Mouse (Mus musculus) forebrain, embryonic 12.5 days (tissue): ENCODE data around the gene Olfr555. TPM values are rescaled to one million over a fixed set of nuclear protein-coding genes. Genes with fewer than 3 reads are reported as not detected.
"Not testable (repeated sequence)": the region's sequence is repeated elsewhere in the genome, so short reads cannot be mapped to it uniquely, and the experiment has no call there.

Experiments
- ATAC-seq: fragments of 200-750 bp; cut with Nextera tagmentation; 2 replicates; pipeline ENCODE4 v1.8.0; 2017; ENCODE audit warnings: moderate TSS enrichment; ENCODE audit not compliant: low FRiP score
- H3K27ac ChIP-seq: fragments of 300-500 bp; sonication (generic); 2 replicates; pipeline ENCODE4 v1.5.1; 2016; ENCODE audit warnings: mild to moderate bottlenecking
- H3K27me3 ChIP-seq: fragments of 300-500 bp; sonication (generic); 2 replicates; pipeline ENCODE4 v1.6.1; 2016; ENCODE audit warnings: mild to moderate bottlenecking
- H3K36me3 ChIP-seq: fragments of 300-500 bp; sonication (generic); replicated peaks from 2 replicates; pipeline ENCODE4 v1.6.1; 2016; ENCODE audit warnings: mild to moderate bottlenecking
- H3K4me1 ChIP-seq: fragments of 300-500 bp; sonication (generic); 2 replicates; pipeline ENCODE4 v1.6.1; 2016
- H3K4me2 ChIP-seq: fragments of 300-500 bp; sonication (generic); 2 replicates; pipeline ENCODE4 v1.6.1; 2016; ENCODE audit warnings: mild to moderate bottlenecking, moderate library complexity
- H3K4me3 ChIP-seq: fragments of 300-500 bp; sonication (generic); replicated peaks from 2 replicates; pipeline ENCODE4 v1.5.1; 2016; ENCODE audit warnings: mild to moderate bottlenecking
- H3K9ac ChIP-seq: fragments of 300-500 bp; sonication (generic); 2 replicates; pipeline ENCODE4 v1.6.1; 2016; ENCODE audit warnings: mild to moderate bottlenecking
- H3K9me3 ChIP-seq: fragments of 300-500 bp; sonication (generic); 2 replicates; pipeline ENCODE4 v1.6.1; 2016
- WGBS: fragments of 180-500 bp; shearing (Covaris S2); methylation state at CpG from one replicate; pipeline ENCODE4 v1.1.7; 2016; 5-methylcytosine and 5-hydroxymethylcytosine counted together
- polyA plus RNA-seq: library from polyadenylated mRNA; unstranded; fragments of >200 nt; fragmentation: Nextera tagmentation; extraction: Ambion mirVana; gene quantifications from 2 replicates; pipeline ENCODE4 v1.2.1, GENCODE M21; 2016

The Olfr555 gene
- not detected in 2 replicates for polyA plus RNA-seq

DNA sequence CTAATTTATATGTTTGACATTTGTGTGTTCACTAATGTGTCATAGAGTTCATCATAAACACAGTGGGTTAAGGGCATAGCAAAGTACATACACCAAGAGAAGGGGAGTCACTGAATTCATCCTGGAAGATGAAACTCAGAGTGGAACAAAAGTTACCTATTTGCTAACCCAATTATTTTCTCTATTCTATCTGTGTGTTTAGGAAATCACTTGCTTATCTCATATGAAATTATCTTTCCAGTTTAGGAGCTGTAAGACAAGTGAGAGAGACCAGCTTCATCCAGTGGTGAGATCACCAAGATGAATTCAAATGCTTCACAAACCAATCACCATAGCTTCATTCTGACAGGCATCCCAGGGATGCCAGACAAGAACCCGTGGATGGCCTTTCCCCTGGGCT lies at the start of gene Olfr555:
Gene Olfr555 (plus strand): TSS at position 301 of the 400 bp plus-strand sequence.
- Histone ChIP-seq H3K9me3 (no peaks in the 10 kb centered on the region), H3K4me3 (no peak within 1 kb of the TSS), H3K4me2 (no peak within 1 kb of the TSS), H3K9ac (no peak within 1 kb of the TSS), H3K27me3 (no peaks in the 10 kb centered on the region), H3K4me1 (no peaks in the 10 kb centered on the region), H3K36me3 (no peaks in the 10 kb centered on the region), H3K27ac (no peak within 1 kb of the TSS)
- 82% methylated on average over 1 of the region's 1 CpGs for WGBS
- no peak for ATAC-seq

DNA sequence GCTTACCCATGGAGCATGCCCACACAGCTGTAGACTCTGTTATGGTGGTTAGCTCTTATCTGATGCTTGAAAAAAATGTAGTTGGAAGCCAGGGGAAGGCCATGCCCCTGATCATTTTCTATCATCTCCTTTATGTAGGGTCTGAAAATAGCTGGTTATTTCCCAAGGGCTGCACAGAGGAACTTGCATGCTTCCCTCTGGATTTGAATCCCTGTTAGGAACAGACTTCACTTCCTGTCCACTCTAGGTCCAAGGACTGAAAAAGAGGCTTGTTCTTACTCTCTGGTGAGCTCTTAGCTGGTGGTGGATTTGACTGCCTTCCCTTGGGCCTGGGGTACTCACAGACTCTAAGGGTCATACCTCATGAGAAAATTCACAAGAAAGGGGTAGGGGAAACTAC lies 40.5 kb upstream of the Olfr555 start, which contains the start of gene Olfr553:
Gene Olfr553 (minus strand): TSS at position 101 of the 400 bp plus-strand sequence.
- no peaks in the 10 kb centered on the region for H3K9me3 ChIP-seq
- H3K27ac ChIP-seq, result no peak within 1 kb of the TSS
- H3K4me1 ChIP-seq, result no peaks in the 10 kb centered on the region
- H3K27me3 ChIP-seq, result no peaks in the 10 kb centered on the region
- H3K9ac ChIP-seq, result no peak within 1 kb of the TSS
- H3K4me2 ChIP-seq, result no peak within 1 kb of the TSS
- no peak within 1 kb of the TSS for H3K4me3 ChIP-seq
- no peak for ATAC-seq
- no peaks in the 10 kb centered on the region for H3K36me3 ChIP-seq

DNA sequence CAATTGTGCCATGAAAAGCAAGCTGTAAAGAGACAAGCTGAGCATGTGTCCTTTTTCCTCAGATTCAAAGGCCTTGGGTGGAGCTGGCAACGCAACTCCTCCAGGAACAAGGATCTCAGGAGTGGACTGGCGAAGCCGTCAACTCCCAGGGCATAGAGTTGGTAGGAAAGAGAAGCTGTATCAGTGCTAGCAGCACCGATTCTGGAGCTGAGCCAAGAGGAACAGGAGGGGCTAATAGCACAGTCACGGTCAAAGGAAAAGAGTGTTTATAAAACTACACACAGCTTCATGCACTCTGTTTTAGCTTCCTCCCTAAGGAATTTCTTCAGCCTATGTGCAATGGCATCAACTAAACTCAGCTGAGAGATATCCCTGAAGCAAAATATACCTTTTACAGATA lies 39.0 kb upstream of the Olfr555 start:
- no peaks in the 10 kb centered on the region for H3K27me3 ChIP-seq
- WGBS, result 79% methylated on average over 5 of the region's 5 CpGs
- no peaks in the 10 kb centered on the region for H3K36me3 ChIP-seq
- H3K9me3 ChIP-seq, result no peaks in the 10 kb centered on the region
- no peak overlapping the region for H3K4me2 ChIP-seq
- H3K27ac ChIP-seq, result no peak overlapping the region
- no peak overlapping the region for H3K9ac ChIP-seq
- no peak for ATAC-seq
- no peak overlapping the region for H3K4me3 ChIP-seq
- H3K4me1 ChIP-seq, result no peaks in the 10 kb centered on the region

DNA sequence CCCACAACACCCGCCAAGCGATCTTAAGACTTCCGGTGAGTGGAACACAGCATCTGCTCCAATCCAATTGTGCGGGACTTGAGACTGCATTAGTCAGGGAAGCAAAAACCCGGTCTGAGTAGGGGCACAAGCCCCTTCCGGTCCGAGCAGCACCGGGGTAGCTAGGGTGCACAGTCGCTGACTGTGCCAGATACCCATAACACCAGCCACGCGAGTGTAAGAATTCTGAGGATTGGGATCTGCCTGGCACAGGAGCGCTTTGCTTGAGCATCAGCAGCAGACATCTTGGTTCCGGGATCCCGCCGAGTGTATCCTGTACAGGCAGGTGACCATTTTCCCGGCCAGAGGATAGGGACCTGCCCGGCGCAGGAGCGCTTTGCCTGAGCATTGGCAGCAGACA lies 38.3 kb upstream of the Olfr555 start:
- not testable (repeated sequence) for H3K4me3 ChIP-seq, H3K4me1 ChIP-seq, H3K27me3 ChIP-seq, H3K27ac ChIP-seq, H3K36me3 ChIP-seq, H3K9ac ChIP-seq, ATAC-seq, H3K4me2 ChIP-seq, H3K9me3 ChIP-seq
- WGBS, result 85% methylated on average over 19 of the region's 19 CpGs

DNA sequence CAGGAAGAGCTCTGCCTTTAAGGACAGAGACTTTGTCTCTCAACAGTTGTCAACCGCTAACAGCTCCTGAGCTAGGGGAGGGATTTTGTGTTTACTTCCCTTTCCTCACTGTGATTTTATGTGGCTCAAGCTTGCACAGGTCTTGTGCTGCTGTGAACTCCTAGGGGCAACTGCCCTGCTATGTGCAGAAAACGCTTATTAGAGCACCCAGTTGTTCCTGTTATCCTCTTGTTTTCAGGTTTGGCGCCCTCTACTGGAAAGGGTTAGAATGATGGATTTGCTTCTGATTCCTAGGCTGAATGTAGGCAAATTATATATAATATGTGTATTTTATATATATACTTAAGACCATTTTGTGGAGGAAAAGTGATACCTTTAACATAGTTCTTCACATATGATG lies 22.0 kb upstream of the Olfr555 start:
- Histone ChIP-seq H3K4me1 (no peaks in the 10 kb centered on the region), H3K9me3 (no peaks in the 10 kb centered on the region), H3K27me3 (no peaks in the 10 kb centered on the region), H3K36me3 (no peaks in the 10 kb centered on the region), H3K9ac (no peak overlapping the region), H3K4me2 (no peak overlapping the region), H3K4me3 (no peak overlapping the region), H3K27ac (no peak overlapping the region)
- no peak for ATAC-seq
- 40% methylated on average over 3 of the region's 3 CpGs for WGBS

DNA sequence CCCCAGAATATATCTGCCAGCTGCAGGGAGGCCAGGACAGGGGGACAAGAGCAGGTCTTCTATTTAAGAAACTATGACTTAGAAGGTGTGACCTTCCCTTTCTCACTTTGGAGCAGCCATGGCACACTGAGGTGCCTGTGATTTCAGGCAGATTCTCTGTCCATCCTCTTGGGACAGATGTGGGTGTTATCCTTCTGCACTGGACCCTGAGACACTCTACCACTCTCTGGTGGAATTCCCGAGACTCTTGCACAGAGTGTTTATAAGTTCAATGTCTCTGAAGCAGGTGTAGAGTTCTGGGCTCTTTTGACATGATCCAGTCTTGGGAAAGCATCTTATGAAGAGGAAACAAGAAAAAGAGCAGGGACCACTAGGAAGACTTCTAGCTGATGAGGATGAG lies 20.5 kb upstream of the Olfr555 start, which contains the start of gene Olfr554:
Gene Olfr554 (plus strand): TSS at position 301 of the 400 bp plus-strand sequence.
- no peak within 1 kb of the TSS for H3K27ac ChIP-seq
- H3K36me3 ChIP-seq, result no peaks in the 10 kb centered on the region
- no peaks in the 10 kb centered on the region for H3K4me1 ChIP-seq
- no peak within 1 kb of the TSS for H3K4me3 ChIP-seq
- H3K9ac ChIP-seq, result no peak within 1 kb of the TSS
- H3K9me3 ChIP-seq, result no peaks in the 10 kb centered on the region
- H3K27me3 ChIP-seq, result no peaks in the 10 kb centered on the region
- no peak within 1 kb of the TSS for H3K4me2 ChIP-seq
- no peak for ATAC-seq
- 78% methylated on average over 1 of the region's 1 CpGs for WGBS

DNA sequence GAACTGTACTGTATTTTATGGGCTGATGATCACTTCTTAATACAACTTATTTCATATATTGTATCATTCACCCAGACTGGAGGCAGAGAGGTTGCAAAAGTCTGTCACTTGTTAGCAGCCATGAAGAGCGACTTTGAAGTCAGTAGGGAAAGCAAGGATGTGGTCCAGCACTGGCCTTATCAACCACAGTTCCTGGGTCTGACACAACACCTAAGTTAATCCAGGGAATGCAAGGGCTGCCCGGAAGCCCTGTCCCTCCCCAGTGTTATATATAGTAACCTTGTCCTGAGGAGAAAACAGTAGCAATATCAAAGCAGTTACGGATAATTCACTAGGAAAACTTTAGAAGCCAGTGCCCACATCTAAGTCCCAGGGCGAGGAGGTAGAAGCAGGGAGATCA lies 13.7 kb upstream of the Olfr555 start:
- H3K9ac ChIP-seq, H3K4me3 ChIP-seq, ATAC-seq, H3K36me3 ChIP-seq, H3K4me2 ChIP-seq, H3K27me3 ChIP-seq, H3K4me1 ChIP-seq, H3K9me3 ChIP-seq, H3K27ac ChIP-seq: not testable (repeated sequence)
- WGBS, result 90% methylated on average over 4 of the region's 4 CpGs

DNA sequence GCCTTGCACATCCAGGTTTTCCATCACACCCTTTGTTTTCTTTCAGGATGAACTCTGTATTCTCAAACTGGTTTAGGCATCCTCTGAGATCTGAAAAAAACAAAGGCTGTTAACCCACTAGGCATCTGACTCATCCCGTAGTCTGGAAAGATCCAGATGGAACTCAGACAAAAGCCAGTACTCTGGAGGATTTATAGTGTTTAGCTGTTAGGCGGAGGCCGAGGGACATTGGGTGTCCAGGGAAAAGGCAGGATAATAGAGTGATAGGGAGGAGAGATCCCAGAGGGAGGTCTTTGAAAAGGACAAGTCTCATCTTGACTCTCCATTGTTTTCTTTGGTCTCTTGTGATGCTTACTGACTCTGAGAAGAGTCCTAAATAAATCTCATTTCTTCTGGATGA lies 6.0 kb downstream of the Olfr555 start, which contains the start of gene Olfr556:
Gene Olfr556 (plus strand): TSS at position 301 of the 400 bp plus-strand sequence.
- Histone ChIP-seq H3K9me3 (no peaks in the 10 kb centered on the region), H3K4me2 (no peak within 1 kb of the TSS), H3K27me3 (no peaks in the 10 kb centered on the region), H3K4me1 (no peaks in the 10 kb centered on the region), H3K36me3 (no peaks in the 10 kb centered on the region), H3K9ac (no peak within 1 kb of the TSS), H3K27ac (no peak within 1 kb of the TSS), H3K4me3 (no peak within 1 kb of the TSS)
- ATAC-seq, result no peak
- WGBS, result 56% methylated on average over 3 of the region's 3 CpGs

DNA sequence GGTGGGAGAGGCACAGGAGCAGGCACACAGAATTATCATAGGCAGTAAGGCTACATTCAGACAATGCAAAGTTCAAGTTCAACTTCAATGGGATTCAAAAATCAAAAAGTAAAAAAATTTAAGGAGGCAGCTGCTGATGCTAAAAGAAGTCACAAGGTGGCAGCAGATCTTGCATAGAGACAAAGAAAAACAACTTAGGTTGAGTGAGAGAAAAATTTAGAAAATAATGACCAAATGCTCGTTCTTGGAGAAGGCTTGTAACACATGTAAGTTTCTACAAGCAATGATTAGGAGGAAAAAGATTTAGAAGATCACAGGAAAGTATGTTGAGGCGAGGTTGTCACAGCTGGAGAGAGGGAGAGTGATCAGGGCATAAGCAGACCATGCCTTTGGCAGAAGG lies 6.8 kb downstream of the Olfr555 start:
- H3K4me1 ChIP-seq, result no peaks in the 10 kb centered on the region
- H3K4me3 ChIP-seq, result no peak overlapping the region
- H3K27me3 ChIP-seq, result no peaks in the 10 kb centered on the region
- H3K9me3 ChIP-seq, result no peaks in the 10 kb centered on the region
- H3K9ac ChIP-seq, result no peak overlapping the region
- H3K36me3 ChIP-seq, result no peaks in the 10 kb centered on the region
- WGBS, result 43% methylated on average over 2 of the region's 2 CpGs
- H3K27ac ChIP-seq, result no peak overlapping the region
- ATAC-seq, result no peak
- no peak overlapping the region for H3K4me2 ChIP-seq

DNA sequence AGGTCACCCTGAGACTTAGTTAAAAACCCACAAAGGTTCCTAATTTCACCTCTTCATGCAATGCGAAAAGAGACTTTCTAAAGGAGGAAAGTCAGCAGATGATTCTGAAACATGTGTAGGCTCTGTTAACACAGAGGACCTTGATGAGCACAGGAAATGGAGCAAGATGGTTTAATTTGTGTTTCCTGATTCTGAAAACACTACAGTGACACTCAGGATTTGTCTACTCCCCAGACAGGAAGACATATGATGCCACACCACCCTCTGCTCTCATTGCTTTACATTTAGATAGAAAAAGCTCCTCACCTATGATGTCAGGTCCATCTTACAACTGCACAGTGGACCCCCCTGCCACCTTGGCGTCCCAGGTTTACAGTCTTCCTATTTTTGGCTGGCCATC lies 17.6 kb downstream of the Olfr555 start:
- no peak overlapping the region for H3K27ac ChIP-seq
- H3K4me3 ChIP-seq, result no peak overlapping the region
- no peak overlapping the region for H3K9ac ChIP-seq
- no peaks in the 10 kb centered on the region for H3K9me3 ChIP-seq
- H3K4me1 ChIP-seq, result no peaks in the 10 kb centered on the region
- 86% methylated on average over 2 of the region's 2 CpGs for WGBS
- peaks cover 5% of the 10 kb centered on the region; the same call in 1 of the 2 replicates for H3K36me3 ChIP-seq
- no peaks in the 10 kb centered on the region for H3K27me3 ChIP-seq
- H3K4me2 ChIP-seq, result no peak overlapping the region
- ATAC-seq, result no peak

DNA sequence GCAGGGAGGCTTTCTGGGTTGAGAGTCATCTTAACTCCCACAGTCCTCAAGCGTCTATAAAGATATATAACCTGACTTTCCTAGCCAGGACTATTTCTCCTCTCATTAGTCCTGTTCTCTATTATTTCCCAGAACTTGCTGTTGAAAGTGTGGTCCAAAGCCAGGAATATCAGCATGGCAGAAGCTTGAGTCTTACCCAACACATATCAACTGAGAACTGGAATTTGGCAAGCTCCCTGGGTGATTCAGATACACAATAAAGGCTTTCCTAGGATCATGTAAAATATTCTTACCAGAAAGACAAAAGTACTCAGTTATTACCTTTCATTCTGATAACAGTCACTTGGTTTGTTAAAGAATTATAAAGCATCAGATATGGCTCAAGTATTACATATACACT lies 23.3 kb downstream of the Olfr555 start:
- Histone ChIP-seq H3K27ac (no peak overlapping the region), H3K36me3 (peaks cover 5% of the 10 kb centered on the region; the same call in 1 of the 2 replicates), H3K4me3 (no peak overlapping the region), H3K27me3 (no peaks in the 10 kb centered on the region), H3K4me1 (no peaks in the 10 kb centered on the region), H3K9me3 (no peaks in the 10 kb centered on the region), H3K9ac (no peak overlapping the region), H3K4me2 (no peak overlapping the region)
- no peak for ATAC-seq
- WGBS, result 95% methylated on average over 1 of the region's 1 CpGs

DNA sequence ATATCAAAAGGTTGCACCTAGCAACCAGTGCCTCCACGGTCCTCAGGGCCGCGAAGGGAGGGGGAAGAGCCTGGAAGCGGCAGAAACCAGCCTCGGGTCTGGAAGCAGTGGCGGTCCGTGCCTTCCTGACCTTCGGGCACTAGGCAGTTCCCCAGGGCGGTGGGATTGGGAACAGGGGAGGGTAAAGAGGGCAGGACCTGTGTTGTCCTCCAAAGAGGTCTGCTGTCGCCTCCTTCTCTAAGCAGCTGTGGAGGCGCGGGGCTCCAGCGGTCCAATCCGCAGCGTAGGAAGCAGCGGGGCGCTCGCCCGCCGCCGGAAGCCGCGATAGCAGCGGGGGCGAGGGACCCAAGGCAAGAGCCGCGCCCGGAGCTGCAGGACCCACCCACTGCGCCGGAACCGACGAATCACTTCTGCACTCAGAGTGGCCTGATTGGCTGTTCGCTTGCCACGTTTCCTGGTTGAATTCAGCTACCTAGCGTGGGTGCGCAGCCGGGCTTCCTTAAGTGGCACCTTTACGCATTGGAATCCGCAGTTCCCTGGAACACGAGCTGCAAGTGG lies 28.4 kb downstream of the Olfr555 start, which contains the start of gene Trim68:
Gene Trim68 (minus strand): TSS at position 384 of the 558 bp plus-strand sequence.
- H3K4me2 ChIP-seq, result peak within 1 kb of the TSS; percentile 59
- H3K9ac ChIP-seq, result peak within 1 kb of the TSS; percentile 63
- H3K27me3 ChIP-seq, result no peaks in the 10 kb centered on the region
- under 1% methylated on average over 40 of the region's 40 CpGs for WGBS
- H3K4me3 ChIP-seq, result peak within 1 kb of the TSS; percentile 63
- H3K9me3 ChIP-seq, result no peaks in the 10 kb centered on the region
- peaks cover 3% of the 10 kb centered on the region; the same call in 1 of the 2 replicates for H3K4me1 ChIP-seq
- H3K36me3 ChIP-seq, result no peaks in the 10 kb centered on the region
- peak; percentile 99 for ATAC-seq
- no peak within 1 kb of the TSS for H3K27ac ChIP-seq

DNA sequence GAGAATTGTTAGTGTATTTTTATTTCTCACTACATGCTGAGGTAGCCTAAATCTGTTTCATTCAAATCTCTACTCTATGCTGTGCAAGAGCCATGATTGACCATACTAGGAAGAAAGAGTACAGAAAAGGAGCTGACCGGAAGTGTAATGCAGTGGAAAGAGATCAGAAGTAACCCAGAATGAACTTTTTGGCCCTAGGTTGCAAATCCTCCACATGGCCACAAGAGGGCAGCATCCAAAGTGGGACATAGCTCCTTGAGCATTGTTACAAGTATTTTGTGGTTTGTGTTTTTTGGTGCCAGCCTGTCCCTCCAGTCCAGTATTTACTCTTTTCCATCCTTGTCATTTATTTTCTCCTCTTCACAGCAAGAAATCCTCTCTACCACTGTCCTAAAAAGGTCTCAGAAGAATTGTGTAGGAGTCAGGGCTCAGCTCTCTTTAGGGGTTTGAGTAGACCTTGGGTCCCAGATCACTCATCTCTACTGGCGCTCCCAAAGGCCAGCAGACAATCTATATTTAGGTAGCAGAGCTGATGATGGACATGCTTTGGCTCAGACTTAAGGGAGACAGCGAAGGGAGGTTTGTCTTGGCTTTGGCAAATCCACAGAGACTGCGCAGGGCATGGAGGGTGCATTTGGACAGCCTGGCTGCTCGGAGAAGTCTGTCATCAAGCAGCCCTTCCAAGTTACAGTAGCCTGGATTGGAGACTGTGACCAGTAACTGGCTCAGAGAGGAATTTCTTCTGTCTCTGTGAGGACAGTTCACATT lies 36.9 kb downstream of the Olfr555 start, which contains the start of gene Olfr557:
Gene Olfr557 (plus strand): TSS at position 553 of the 768 bp plus-strand sequence.
- Histone ChIP-seq H3K4me2 (no peak within 1 kb of the TSS), H3K9ac (no peak within 1 kb of the TSS), H3K27me3 (no peaks in the 10 kb centered on the region), H3K4me3 (no peak within 1 kb of the TSS), H3K9me3 (no peaks in the 10 kb centered on the region), H3K36me3 (no peaks in the 10 kb centered on the region), H3K27ac (no peak within 1 kb of the TSS), H3K4me1 (no peaks in the 10 kb centered on the region)
- WGBS, result 77% methylated on average over 5 of the region's 5 CpGs
- ATAC-seq, result no peak
